Mouse (Mus musculus): ENCODE measurements around the gene Tmem121b. TPM values are rescaled to one million over a fixed set of nuclear protein-coding genes. Genes with fewer than 3 reads are reported as not detected.

Tmem121b gene
- polyA plus RNA-seq, 1 experiment from 2014 or later: 0.85 TPM

DNA sequence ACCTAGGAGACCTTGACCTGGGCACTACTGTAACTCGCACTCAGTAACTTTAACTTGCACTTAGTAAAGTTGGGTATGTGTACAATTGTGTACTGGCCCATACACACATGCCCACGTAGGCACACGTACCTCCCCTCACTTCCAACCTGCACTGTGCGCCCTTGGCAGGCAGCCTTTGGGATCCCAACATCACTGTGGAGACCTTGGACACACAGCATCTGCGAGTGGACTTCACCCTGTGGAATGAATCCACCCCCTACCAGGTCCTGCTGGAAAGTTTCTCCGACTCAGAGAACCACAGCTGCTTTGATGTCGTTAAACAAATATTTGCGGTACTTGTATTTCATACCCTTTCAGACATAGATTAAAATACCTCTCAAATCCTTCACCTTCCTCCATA is 18.3 kb downstream of the Tmem121b start:
- no peaks in the 10 kb centered on the region for H3K9me3 ChIP-seq (ENCODE audit: control insufficient read depth, low read length)
- peaks cover 7% of the 10 kb centered on the region for H3K4me1 ChIP-seq (ENCODE audit: control insufficient read depth, insufficient read depth, low read length)
- no peaks in the 10 kb centered on the region for H3K36me3 ChIP-seq (ENCODE audit: control insufficient read depth, insufficient read depth, low read length)
- H3K4me3 ChIP-seq (ENCODE audit: low read depth, low read length): no peak overlapping the region
- ATAC-seq (ENCODE audit: insufficient read depth, low FRiP score, low TSS enrichment) (no peak), DNase-seq (ENCODE audit: low spot score) (no peak)
- no peak overlapping the region for H3K9ac ChIP-seq (ENCODE audit: low read length)
- H3K27me3 ChIP-seq (ENCODE audit: control insufficient read depth, insufficient read depth, low read length): no peaks in the 10 kb centered on the region
- no peak overlapping the region for H3K27ac ChIP-seq (ENCODE audit: low read depth, low read length)
- no peak overlapping the region for H3K4me2 ChIP-seq (ENCODE audit: low read depth)
- WGBS: 88% methylated on average over 8 of the region's 8 CpGs

DNA sequence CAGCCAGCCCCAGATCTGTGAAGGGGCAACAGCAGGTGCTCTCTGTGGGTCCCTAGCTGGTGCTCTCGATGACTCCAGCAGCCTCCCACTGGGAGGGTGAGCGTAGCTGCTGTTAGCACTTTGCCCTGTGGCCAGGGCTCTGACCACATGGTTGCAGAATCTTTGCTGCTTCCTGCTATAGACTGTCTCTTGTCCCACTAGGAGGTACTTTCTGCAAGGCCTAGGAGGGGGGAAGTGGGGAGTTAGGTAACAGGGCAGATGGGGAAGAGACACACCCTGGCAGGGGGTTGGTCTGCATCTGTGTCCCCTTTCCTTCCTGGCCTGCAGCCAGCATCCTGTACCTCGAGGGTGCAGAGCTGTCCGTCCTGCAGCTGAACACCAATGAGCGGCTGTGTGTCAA is 20.2 kb downstream of the Tmem121b start:
- peaks cover 7% of the 10 kb centered on the region for H3K4me1 ChIP-seq (ENCODE audit: control insufficient read depth, insufficient read depth, low read length)
- DNase-seq (ENCODE audit: low spot score): no peak
- no peaks in the 10 kb centered on the region for H3K36me3 ChIP-seq (ENCODE audit: control insufficient read depth, insufficient read depth, low read length)
- H3K9ac ChIP-seq (ENCODE audit: low read length): no peak overlapping the region
- no peak for ATAC-seq (ENCODE audit: insufficient read depth, low FRiP score, low TSS enrichment)
- no peak overlapping the region for H3K4me2 ChIP-seq (ENCODE audit: low read depth)
- 51% methylated on average over 5 of the region's 5 CpGs for WGBS
- no peak overlapping the region for H3K4me3 ChIP-seq (ENCODE audit: low read depth, low read length)
- H3K27ac ChIP-seq (ENCODE audit: low read depth, low read length): 0 out of 2 replicates have a peak overlapping the region, but pooled peaks have one; percentile 42
- no peaks in the 10 kb centered on the region for H3K27me3 ChIP-seq (ENCODE audit: control insufficient read depth, insufficient read depth, low read length)
- no peaks in the 10 kb centered on the region for H3K9me3 ChIP-seq (ENCODE audit: control insufficient read depth, low read length)

DNA sequence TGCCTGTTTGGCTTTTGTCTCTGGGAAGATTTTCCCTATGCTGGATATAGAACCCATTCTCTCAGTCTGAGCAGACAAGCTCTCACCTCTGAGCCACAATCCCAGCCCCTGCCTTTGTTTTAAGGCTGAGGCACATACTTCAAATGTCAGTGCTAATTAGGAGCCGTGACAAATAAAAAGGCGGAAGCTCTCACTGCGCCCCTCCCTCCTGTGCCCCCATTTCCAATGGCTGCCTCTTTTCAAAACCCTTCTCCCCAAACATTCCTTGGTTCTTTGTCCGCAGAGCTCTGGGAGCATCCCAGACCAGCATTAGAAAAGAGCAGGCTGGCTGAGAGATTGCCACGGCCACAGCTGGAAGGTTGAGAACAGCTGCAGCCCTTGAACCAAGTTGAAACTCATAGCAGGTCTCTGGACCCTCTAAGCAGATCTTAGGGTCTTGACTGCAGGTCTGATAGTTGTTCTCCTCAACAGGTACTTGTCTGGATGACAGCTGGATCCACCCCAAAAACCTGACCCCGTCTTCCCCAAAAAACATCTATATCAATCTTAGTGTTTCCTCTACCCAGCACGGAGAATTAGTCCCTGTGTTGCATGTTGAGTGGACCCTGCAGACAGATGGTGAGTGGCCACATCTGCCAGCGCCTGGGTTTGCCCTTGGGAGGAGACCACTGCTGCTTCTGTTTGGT is 21.0 kb downstream of the Tmem121b start:
- WGBS: 16% methylated on average over 8 of the region's 8 CpGs

DNA sequence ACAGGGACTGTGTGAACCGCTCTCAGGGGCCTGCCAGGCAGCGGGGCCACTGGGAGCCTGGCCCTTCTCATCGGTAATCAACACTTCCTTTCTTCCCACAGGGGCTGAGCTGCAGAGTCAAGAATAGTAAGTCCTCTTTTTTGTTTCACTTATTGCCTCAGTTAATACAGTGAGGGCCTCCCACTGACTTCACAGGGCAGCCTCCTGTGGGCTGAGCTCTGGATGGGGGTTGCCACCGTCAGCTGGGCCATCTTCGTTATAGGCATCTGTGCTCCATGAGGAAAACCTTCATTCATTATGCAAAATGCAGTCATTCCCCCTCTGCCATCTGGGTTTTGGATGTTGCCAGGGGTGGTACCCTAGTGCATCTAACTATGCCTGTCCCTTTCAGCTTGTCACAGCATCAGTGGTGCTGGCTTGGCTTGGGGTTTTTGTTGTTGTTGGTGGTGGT is 21.6 kb downstream of the Tmem121b start:
- Histone ChIP-seq H3K9ac (ENCODE audit: low read length) (peak overlapping the region; percentile 26; the same call in 1 of the 2 replicates), H3K27ac (ENCODE audit: low read depth, low read length) (peak overlapping the region; percentile 76), H3K4me3 (ENCODE audit: low read depth, low read length) (no peak overlapping the region), H3K9me3 (ENCODE audit: control insufficient read depth, low read length) (no peaks in the 10 kb centered on the region), H3K4me1 (ENCODE audit: control insufficient read depth, insufficient read depth, low read length) (peaks cover 7% of the 10 kb centered on the region), H3K4me2 (ENCODE audit: low read depth) (no peak overlapping the region), H3K27me3 (ENCODE audit: control insufficient read depth, insufficient read depth, low read length) (no peaks in the 10 kb centered on the region), H3K36me3 (ENCODE audit: control insufficient read depth, insufficient read depth, low read length) (no peaks in the 10 kb centered on the region)
- 5% methylated on average over 5 of the region's 5 CpGs for WGBS
- DNase-seq (ENCODE audit: low spot score) (peak; percentile 56), ATAC-seq (ENCODE audit: insufficient read depth, low FRiP score, low TSS enrichment) (peak; percentile 85)

More for the DNA sequence above, 21.0 kb downstream of the Tmem121b start:
- peak; percentile 40 for DNase-seq (ENCODE audit: low spot score)
- peak; percentile 43 for ATAC-seq (ENCODE audit: insufficient read depth, low FRiP score, low TSS enrichment)
- Histone ChIP-seq H3K4me2 (ENCODE audit: low read depth) (no peak overlapping the region), H3K9ac (ENCODE audit: low read length) (no peak overlapping the region; the same call in 1 of the 2 replicates), H3K9me3 (ENCODE audit: control insufficient read depth, low read length) (no peaks in the 10 kb centered on the region), H3K4me1 (ENCODE audit: control insufficient read depth, insufficient read depth, low read length) (peaks cover 7% of the 10 kb centered on the region), H3K4me3 (ENCODE audit: low read depth, low read length) (no peak overlapping the region), H3K27me3 (ENCODE audit: control insufficient read depth, insufficient read depth, low read length) (no peaks in the 10 kb centered on the region), H3K36me3 (ENCODE audit: control insufficient read depth, insufficient read depth, low read length) (no peaks in the 10 kb centered on the region), H3K27ac (ENCODE audit: low read depth, low read length) (peak overlapping the region; percentile 76)

DNA sequence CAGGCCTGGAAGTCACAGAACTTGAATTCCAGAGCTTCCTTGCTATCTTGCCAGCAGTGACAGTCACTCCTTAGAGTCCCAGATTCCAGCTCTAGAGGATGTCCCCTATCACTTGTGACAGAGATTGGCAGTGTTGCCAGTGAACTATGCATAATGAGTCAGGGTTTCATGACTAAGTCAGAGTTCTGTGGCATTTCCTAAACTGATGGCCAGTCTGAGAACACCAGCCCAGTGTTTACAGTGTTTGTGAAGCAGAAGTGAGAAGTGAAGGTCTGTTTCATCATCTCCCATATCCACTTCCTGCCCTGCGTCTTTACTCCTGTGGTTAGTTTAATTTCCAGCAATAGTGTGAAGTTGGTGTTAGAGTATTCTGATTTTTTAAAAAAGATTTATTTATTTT is 22.9 kb downstream of the Tmem121b start:
- Histone ChIP-seq H3K27me3 (ENCODE audit: control insufficient read depth, insufficient read depth, low read length) (no peaks in the 10 kb centered on the region), H3K9ac (ENCODE audit: low read length) (no peak overlapping the region), H3K9me3 (ENCODE audit: control insufficient read depth, low read length) (no peaks in the 10 kb centered on the region), H3K4me1 (ENCODE audit: control insufficient read depth, insufficient read depth, low read length) (peaks cover 7% of the 10 kb centered on the region), H3K4me2 (ENCODE audit: low read depth) (no peak overlapping the region), H3K36me3 (ENCODE audit: control insufficient read depth, insufficient read depth, low read length) (no peaks in the 10 kb centered on the region), H3K4me3 (ENCODE audit: low read depth, low read length) (no peak overlapping the region), H3K27ac (ENCODE audit: low read depth, low read length) (no peak overlapping the region)
- no peak for DNase-seq (ENCODE audit: low spot score)
- no peak for ATAC-seq (ENCODE audit: insufficient read depth, low FRiP score, low TSS enrichment)
- WGBS: 84% methylated on average over 1 of the region's 1 CpGs

DNA sequence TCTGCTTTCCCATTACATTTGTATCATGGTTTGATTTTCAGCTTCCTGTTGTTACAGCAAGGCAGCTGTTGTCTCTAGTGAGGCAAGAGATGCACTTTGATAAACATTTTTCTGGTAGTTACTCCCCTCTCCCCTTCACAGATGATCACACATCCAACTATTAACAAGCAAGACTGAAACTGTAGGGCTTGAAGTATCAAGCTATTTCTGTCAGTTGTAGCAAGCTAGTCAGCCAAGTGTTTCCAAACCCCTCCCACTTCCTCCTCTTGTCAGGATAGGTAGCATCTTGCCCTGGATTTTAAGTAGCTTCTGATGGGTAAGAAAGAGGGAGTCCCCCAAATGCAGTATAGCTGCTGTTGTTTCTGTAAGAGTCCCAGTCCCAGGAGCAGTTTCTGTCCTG is 23.8 kb downstream of the Tmem121b start:
- H3K27ac ChIP-seq (ENCODE audit: low read depth, low read length): no peak overlapping the region
- no peaks in the 10 kb centered on the region for H3K36me3 ChIP-seq (ENCODE audit: control insufficient read depth, insufficient read depth, low read length)
- ATAC-seq (ENCODE audit: insufficient read depth, low FRiP score, low TSS enrichment) (no peak), DNase-seq (ENCODE audit: low spot score) (no peak)
- H3K4me2 ChIP-seq (ENCODE audit: low read depth): no peak overlapping the region
- H3K9me3 ChIP-seq (ENCODE audit: control insufficient read depth, low read length): no peaks in the 10 kb centered on the region
- H3K9ac ChIP-seq (ENCODE audit: low read length): no peak overlapping the region
- H3K27me3 ChIP-seq (ENCODE audit: control insufficient read depth, insufficient read depth, low read length): peaks cover under 1% of the 10 kb centered on the region
- H3K4me3 ChIP-seq (ENCODE audit: low read depth, low read length): no peak overlapping the region
- H3K4me1 ChIP-seq (ENCODE audit: control insufficient read depth, insufficient read depth, low read length): peaks cover 7% of the 10 kb centered on the region

DNA sequence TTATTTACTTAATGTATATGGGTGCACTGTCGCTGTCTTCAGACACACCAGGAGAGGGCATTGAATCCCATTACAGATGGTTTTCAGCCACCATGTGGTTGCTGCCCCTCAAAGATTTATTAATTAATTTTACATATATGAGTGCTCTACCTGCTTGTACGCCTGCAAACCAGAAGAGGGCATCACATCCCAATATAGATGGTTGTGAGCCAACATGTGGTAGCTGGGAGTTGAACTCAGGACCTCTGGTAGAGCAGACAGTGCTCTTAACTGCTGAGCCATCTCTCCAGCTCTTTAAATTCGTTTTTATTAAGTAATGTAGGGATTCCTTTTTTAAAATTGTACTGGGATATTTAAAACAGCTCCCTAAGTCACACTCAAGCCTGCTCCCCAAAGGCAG is 24.3 kb downstream of the Tmem121b start:
- Histone ChIP-seq H3K4me1 (ENCODE audit: control insufficient read depth, insufficient read depth, low read length) (peaks cover 7% of the 10 kb centered on the region), H3K4me3 (ENCODE audit: low read depth, low read length) (no peak overlapping the region), H3K36me3 (ENCODE audit: control insufficient read depth, insufficient read depth, low read length) (no peaks in the 10 kb centered on the region), H3K9ac (ENCODE audit: low read length) (no peak overlapping the region), H3K9me3 (ENCODE audit: control insufficient read depth, low read length) (no peaks in the 10 kb centered on the region), H3K27ac (ENCODE audit: low read depth, low read length) (no peak overlapping the region), H3K27me3 (ENCODE audit: control insufficient read depth, insufficient read depth, low read length) (peaks cover 6% of the 10 kb centered on the region), H3K4me2 (ENCODE audit: low read depth) (no peak overlapping the region)
- no peak for ATAC-seq (ENCODE audit: insufficient read depth, low FRiP score, low TSS enrichment)
- DNase-seq (ENCODE audit: low spot score): no peak
- 67% methylated on average over 3 of the region's 3 CpGs for WGBS

DNA sequence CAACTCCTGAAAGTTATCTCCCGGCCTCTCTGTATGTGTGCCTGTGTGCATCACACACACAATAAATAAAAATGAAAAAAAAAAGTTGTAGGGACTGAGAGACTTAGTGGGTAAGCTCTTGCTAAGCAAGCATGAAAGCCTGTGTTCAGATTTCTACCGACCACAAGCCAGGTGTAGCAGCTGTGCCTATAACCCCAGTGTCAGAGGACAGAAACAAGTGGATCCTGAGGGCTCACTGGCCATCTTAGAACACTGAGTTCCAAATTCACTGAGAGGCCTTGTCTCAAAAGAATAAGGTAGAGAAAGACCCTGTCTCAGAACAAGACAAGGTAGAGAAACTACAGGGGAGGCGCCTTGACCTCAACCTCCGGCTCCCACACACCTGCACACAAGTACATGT is 25.3 kb downstream of the Tmem121b start:
- Histone ChIP-seq H3K27me3 (ENCODE audit: control insufficient read depth, insufficient read depth, low read length) (peaks cover 16% of the 10 kb centered on the region), H3K4me1 (ENCODE audit: control insufficient read depth, insufficient read depth, low read length) (peaks cover 5% of the 10 kb centered on the region), H3K36me3 (ENCODE audit: control insufficient read depth, insufficient read depth, low read length) (no peaks in the 10 kb centered on the region), H3K4me3 (ENCODE audit: low read depth, low read length) (no peak overlapping the region), H3K9me3 (ENCODE audit: control insufficient read depth, low read length) (no peaks in the 10 kb centered on the region), H3K4me2 (ENCODE audit: low read depth) (no peak overlapping the region), H3K27ac (ENCODE audit: low read depth, low read length) (no peak overlapping the region), H3K9ac (ENCODE audit: low read length) (no peak overlapping the region)
- DNase-seq (ENCODE audit: low spot score): no peak
- no peak for ATAC-seq (ENCODE audit: insufficient read depth, low FRiP score, low TSS enrichment)
- 91% methylated on average over 4 of the region's 4 CpGs for WGBS

DNA sequence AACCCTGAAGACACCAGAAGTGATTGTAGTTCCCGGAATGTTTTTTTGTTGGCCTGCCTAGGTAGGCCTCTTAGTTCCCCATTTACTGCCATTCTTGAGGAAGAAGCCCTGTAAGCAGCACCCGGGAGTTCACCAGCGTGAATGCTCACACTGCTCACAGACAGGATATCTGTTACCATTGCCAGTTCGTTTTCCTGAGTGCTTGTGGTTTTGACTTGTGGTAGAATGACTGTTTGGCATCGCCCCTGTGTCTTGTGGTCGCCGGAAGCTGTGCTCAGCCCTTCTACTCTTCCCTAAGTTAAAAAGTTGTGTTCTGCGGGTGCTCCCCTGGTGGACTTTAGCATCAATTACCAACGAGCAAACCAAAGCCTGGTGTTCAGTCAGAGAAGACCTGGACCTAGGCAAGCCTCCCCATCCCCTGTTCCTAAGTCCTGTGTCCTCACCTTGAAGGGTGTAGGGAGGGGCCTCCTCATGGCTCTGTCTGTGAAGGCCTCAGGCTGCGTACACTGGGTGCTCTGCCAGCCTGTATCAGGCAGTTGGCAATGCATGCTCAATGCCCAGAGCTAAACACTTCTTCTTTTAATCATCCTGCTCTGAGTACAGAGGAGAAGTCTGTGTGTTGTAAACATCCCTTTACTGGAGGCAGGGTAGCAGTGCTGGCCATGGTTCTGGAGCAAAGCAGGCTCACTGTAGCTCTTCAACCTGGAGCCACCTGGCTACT is 26.8 kb downstream of the Tmem121b start:
- no peaks in the 10 kb centered on the region for H3K9me3 ChIP-seq (ENCODE audit: control insufficient read depth, low read length)
- no peaks in the 10 kb centered on the region for H3K36me3 ChIP-seq (ENCODE audit: control insufficient read depth, insufficient read depth, low read length)
- H3K4me1 ChIP-seq (ENCODE audit: control insufficient read depth, insufficient read depth, low read length): peaks cover 1% of the 10 kb centered on the region
- ATAC-seq (ENCODE audit: insufficient read depth, low FRiP score, low TSS enrichment) (no peak), DNase-seq (ENCODE audit: low spot score) (no peak)
- peaks cover 29% of the 10 kb centered on the region for H3K27me3 ChIP-seq (ENCODE audit: control insufficient read depth, insufficient read depth, low read length)
- H3K4me2 ChIP-seq (ENCODE audit: low read depth): no peak overlapping the region
- 82% methylated on average over 10 of the region's 10 CpGs for WGBS
- H3K4me3 ChIP-seq (ENCODE audit: low read depth, low read length): no peak overlapping the region
- H3K27ac ChIP-seq (ENCODE audit: low read depth, low read length): no peak overlapping the region
- no peak overlapping the region for H3K9ac ChIP-seq (ENCODE audit: low read length)

Data from neural tube, embryonic 11.5 days (tissue).